ENCODE assay signal across 19 mouse cellular contexts in genomic region chr12:27294191-27294590, GRCm38 (mm10). TPM values are rescaled to one million over a fixed set of nuclear protein-coding genes. Genes with fewer than 3 reads are reported as not detected.
A peak's percentile ranks its signal among the peaks of the same experiment; 100 is the strongest.
DNase-seq lines count a peak whose midpoint lies in the region; ATAC-seq and TF ChIP-seq lines count a peak whose summit lies in the region.
"Had no signal": no experiment of that assay in that cellular context is flagged by ENCODE, and none has a peak within 500 bp of the region (broad histone marks: within the 10 kb centered on the region; RNA-seq: fewer than 3 reads in every experiment).

No protein-coding gene starts in this region.

- no peak for DNase-seq in heart, postnatal 14 days
- DNase-seq in midbrain, postnatal 0 days (ENCODE audit: low spot score) = no peak
- DNase-seq in hindbrain, embryonic 10.5 days (ENCODE audit: low spot score) = no peak
- DNase-seq in adrenal gland, adult 8-10 months = no peak
- no peak for DNase-seq in adrenal gland, postnatal 4 days (ENCODE audit: low spot score in 2 of 2)
- DNase-seq in retina, postnatal 1 day = no peak
- DNase-seq: adrenal gland, postnatal 36 days; cerebellum, adult 11 months; kidney, postnatal 14 days; layer of hippocampus, adult 9-11 months; lung, postnatal 10 days had no signal

- no peak for TF ChIP-seq CTCF in midbrain, postnatal 0 days (IDR thresholded peaks at IDR 0.05)

- no peaks in the 10 kb centered on the region for H3K27me3 ChIP-seq in heart, embryonic 16.5 days (ENCODE audit: control insufficient read depth, insufficient read depth, low read length)
- H3K27me3 ChIP-seq in midbrain, embryonic 13.5 days = no peaks in the 10 kb centered on the region
- H3K27me3 ChIP-seq in midbrain, postnatal 0 days (ENCODE audit: insufficient read depth, low read length) = no peaks in the 10 kb centered on the region
- H3K27me3 ChIP-seq in hindbrain, embryonic 10.5 days (ENCODE audit: insufficient read depth, poor library complexity, severe bottlenecking) = no peaks in the 10 kb centered on the region

- H3K36me3 ChIP-seq in heart, embryonic 16.5 days (ENCODE audit: control insufficient read depth, insufficient read depth) = no peaks in the 10 kb centered on the region
- H3K36me3 ChIP-seq in midbrain, embryonic 13.5 days = no peaks in the 10 kb centered on the region
- no peaks in the 10 kb centered on the region for H3K36me3 ChIP-seq in midbrain, postnatal 0 days (ENCODE audit: insufficient read depth, low read length)
- H3K36me3 ChIP-seq in hindbrain, embryonic 10.5 days = no peaks in the 10 kb centered on the region

- intact Hi-C loops in heart, postnatal 14 days (cut with DNase I) = no loop called here

- WGBS in heart, embryonic 16.5 days = 4% methylated on average over 1 of the region's 1 CpGs
- 52% methylated on average over 1 of the region's 1 CpGs for WGBS in midbrain, embryonic 13.5 days
- 33% methylated on average over 1 of the region's 1 CpGs for WGBS in midbrain, postnatal 0 days
- WGBS in hindbrain, embryonic 10.5 days = 43% methylated on average over 1 of the region's 1 CpGs

- H3K27ac ChIP-seq in heart, embryonic 16.5 days (ENCODE audit: low read length) = no peak overlapping the region
- H3K27ac ChIP-seq in midbrain, embryonic 13.5 days = peak overlapping the region; percentile 63
- H3K27ac ChIP-seq in midbrain, postnatal 0 days (ENCODE audit: low read depth, low read length) = no peak overlapping the region
- peak overlapping the region; percentile 66 for H3K27ac ChIP-seq in hindbrain, embryonic 10.5 days

- H3K4me2 ChIP-seq in heart, embryonic 16.5 days (ENCODE audit: low read depth, low read length) = no peak overlapping the region
- no peak overlapping the region for H3K4me2 ChIP-seq in midbrain, embryonic 13.5 days (replicated peaks)
- H3K4me2 ChIP-seq in midbrain, postnatal 0 days (ENCODE audit: low read depth, low read length, poor library complexity, severe bottlenecking) = no peak overlapping the region
- H3K4me2 ChIP-seq: liver, embryonic 11.5 days had no signal

- H3K9me3 ChIP-seq in heart, embryonic 16.5 days (replicated peaks; ENCODE audit: control insufficient read depth, low read length) = no peaks in the 10 kb centered on the region
- no peaks in the 10 kb centered on the region for H3K9me3 ChIP-seq in midbrain, embryonic 13.5 days
- no peaks in the 10 kb centered on the region for H3K9me3 ChIP-seq in midbrain, postnatal 0 days (ENCODE audit: low read length)
- no peaks in the 10 kb centered on the region for H3K9me3 ChIP-seq in hindbrain, embryonic 10.5 days

- H3K4me3 ChIP-seq in heart, embryonic 16.5 days (ENCODE audit: low read length) = no peak overlapping the region
- H3K4me3 ChIP-seq in midbrain, embryonic 13.5 days (replicated peaks) = no peak overlapping the region
- no peak overlapping the region for H3K4me3 ChIP-seq in midbrain, postnatal 0 days (ENCODE audit: low read depth, low read length)
- no peak overlapping the region for H3K4me3 ChIP-seq in hindbrain, embryonic 10.5 days

- H3K9ac ChIP-seq in heart, embryonic 16.5 days (ENCODE audit: low read length) = no peak overlapping the region
- no peak overlapping the region for H3K9ac ChIP-seq in midbrain, embryonic 13.5 days (replicated peaks)
- H3K9ac ChIP-seq in midbrain, postnatal 0 days (replicated peaks; ENCODE audit: low read length, poor library complexity, severe bottlenecking) = no peak overlapping the region

- ATAC-seq in heart, embryonic 16.5 days (replicated peaks; ENCODE audit: extremely low read depth, insufficient read depth, low FRiP score) = peak; percentile 70; the same call in 1 of the 2 replicates
- no peak for ATAC-seq in midbrain, embryonic 13.5 days
- ATAC-seq in midbrain, postnatal 0 days (ENCODE audit: low FRiP score) = no peak
- ATAC-seq: forebrain, embryonic 16.5 days had no signal

- H3K4me1 ChIP-seq in heart, embryonic 16.5 days (ENCODE audit: control insufficient read depth, insufficient read depth, low read length) = peaks cover 8% of the 10 kb centered on the region; the same call in 1 of the 2 replicates
- H3K4me1 ChIP-seq in midbrain, embryonic 13.5 days (replicated peaks) = peaks cover 18% of the 10 kb centered on the region
- peaks cover 6% of the 10 kb centered on the region; the same call in 1 of the 2 replicates for H3K4me1 ChIP-seq in midbrain, postnatal 0 days (ENCODE audit: insufficient read depth, low read length)
- H3K4me1 ChIP-seq in hindbrain, embryonic 10.5 days (replicated peaks) = peaks cover 32% of the 10 kb centered on the region

RNA-seq across cellular contexts. Expression of gene Sox11, which starts 48.2 kb away (rescaled TPM):
- polyA plus RNA-seq in heart, embryonic 16.5 days (2015; fragmentation: Nextera tagmentation; extraction: Ambion mirVana) = 11.7 and 12.1 TPM in 2 replicates
- under 1 TPM; 0.57 to 0.76 TPM for total RNA-seq in heart, postnatal 14 days (2021)
- polyA plus RNA-seq in midbrain, embryonic 13.5 days (2015; fragmentation: Nextera tagmentation; extraction: Ambion mirVana) = 748 and 776 TPM in 2 replicates
- 148 and 180 TPM in 2 replicates for total RNA-seq in midbrain, postnatal 0 days (2014; rRNA removed)
- polyA plus RNA-seq in midbrain, postnatal 0 days (2015; fragmentation: Nextera tagmentation; extraction: Ambion mirVana) = 137 and 154 TPM in 2 replicates
- polyA plus RNA-seq in hindbrain, embryonic 10.5 days (2016; fragmentation: Nextera tagmentation; extraction: Ambion mirVana) = 295 and 388 TPM in 2 replicates
- under 1 TPM; 0.03 to 0.11 (median 0.08) TPM for total RNA-seq in adrenal gland, adult 8-10 months (2022)
- 1 to 10 TPM; 5.5 to 9.5 TPM for total RNA-seq in adrenal gland, postnatal 4 days (2021)
- total RNA-seq: hematopoietic stem cell, adult 5-6 weeks; MEL; monocyte, adult 5-6 weeks; neutrophil, adult 5-6 weeks had no signal

Comparison
In these comparisons a context has a peak if more than half of its experiments do, and no peak if none do; other contexts are left out.
1. H3K27ac ChIP-seq: peak in midbrain, embryonic 13.5 days (single experiment) and hindbrain, embryonic 10.5 days (single experiment); none in heart, embryonic 16.5 days (single experiment) and midbrain, postnatal 0 days (single experiment).
2. RNA of gene Sox11, which starts 48.2 kb away (total RNA-seq): 148 to 180 TPM in midbrain, postnatal 0 days; 5.5 to 9.5 TPM in adrenal gland, postnatal 4 days, 0.57 to 0.76 TPM in heart, postnatal 14 days and 0.03 to 0.11 TPM in adrenal gland, adult 8-10 months; every median in the first group is over 10 times any median in the second.